Mouse (Mus musculus) right cerebral cortex, postnatal 36 days (tissue): ENCODE data around the gene 1110057P08Rik.
"Not testable (repeated sequence)": the region's sequence is repeated elsewhere in the genome, so short reads cannot be mapped to it uniquely, and the experiment has no call there.

Source experiments
- DNase-seq, 2 experiments: peaks; one replicate each; pipeline ENCODE4 v3.0.0; 2022; ENCODE audit warnings: low spot score in 2 of 2, mixed read lengths in 1 of 2

The 1110057P08Rik gene

DNA sequence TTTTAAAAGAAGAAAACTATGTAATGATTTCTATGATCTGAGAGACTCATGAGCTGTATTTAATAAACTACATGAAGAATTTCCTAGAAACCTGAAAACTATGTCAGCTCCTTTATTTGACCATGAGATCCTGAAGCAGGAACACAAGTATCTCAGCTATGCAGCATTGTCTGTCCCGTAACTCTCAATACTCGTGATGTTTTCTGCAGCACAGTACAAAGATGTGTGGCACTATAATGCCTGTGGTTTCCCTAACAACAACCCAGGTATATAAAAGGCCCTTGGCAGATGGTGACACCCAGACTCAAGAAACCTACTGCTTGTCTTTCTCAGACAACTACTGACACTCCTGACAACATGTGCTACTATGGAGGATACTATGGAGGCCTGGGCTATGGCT is at the start of gene 1110057P08Rik:
1110057P08Rik (plus strand) TSS at position 301 of the 400 bp plus-strand sequence.
- no peak for DNase-seq

DNA sequence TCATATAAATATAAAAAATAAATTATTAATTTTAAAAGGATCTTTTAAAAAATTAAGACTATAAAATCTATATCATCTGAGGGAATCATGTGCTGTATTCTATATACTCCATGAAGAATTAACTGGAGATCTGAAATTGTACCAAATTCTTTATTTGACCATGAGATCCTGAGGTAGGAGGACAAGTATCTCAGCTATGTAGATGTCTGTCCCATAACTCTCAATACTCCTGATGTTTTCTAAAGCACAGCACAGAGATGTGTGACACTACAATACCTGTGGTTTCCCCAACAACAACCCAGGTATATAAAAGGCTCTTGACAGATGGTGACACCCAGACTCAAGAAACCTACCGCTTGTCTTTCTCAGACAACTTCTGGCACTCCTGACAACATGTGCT is 34.0 kb upstream of the 1110057P08Rik start, which contains the start of gene Gm6358:
Gm6358 (plus strand) TSS at position 301 of the 400 bp plus-strand sequence.
- no peak for DNase-seq

DNA sequence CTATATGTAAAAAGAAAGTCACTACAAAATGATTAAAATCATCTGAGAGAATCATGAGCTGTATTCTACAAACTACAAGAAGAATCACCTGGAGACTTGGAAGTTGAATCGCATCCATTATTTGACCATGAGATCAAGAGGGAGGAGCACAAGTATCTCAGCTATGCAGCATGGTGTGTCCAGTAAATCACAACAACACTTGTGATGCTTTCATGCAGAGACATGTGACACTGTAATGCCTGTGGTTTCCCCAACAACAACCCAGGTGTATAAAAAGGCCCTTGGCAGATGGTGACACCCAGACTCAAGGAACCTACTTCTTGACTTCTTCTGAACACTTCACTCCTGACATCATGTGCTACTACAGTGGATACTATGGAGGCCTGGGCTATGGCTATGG is 23.7 kb upstream of the 1110057P08Rik start, which contains the start of gene Gm10061:
Gm10061 (plus strand) TSS at position 301 of the 400 bp plus-strand sequence.
- no peak for DNase-seq

DNA sequence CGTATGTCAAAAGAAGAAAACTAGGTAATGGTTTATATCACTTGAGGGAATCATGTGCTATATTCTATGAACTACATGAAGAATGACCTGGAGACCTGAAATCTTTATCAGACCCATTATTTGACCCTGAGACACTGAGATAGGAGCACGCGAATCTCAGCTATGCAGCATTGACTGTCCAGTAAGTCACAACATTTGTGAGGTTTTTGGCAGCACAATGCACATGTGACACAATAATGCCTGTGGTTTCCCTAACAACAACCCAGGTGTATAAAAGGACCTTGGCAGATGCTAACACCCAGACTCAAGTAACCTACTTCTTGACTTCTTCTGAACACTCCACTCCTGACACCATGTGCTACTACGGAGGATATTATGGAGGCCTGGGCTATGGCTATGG is 16.9 kb upstream of the 1110057P08Rik start, which contains the start of gene Gm9789:
Gm9789 (plus strand) TSS at position 301 of the 400 bp plus-strand sequence.
- no peak for DNase-seq

DNA sequence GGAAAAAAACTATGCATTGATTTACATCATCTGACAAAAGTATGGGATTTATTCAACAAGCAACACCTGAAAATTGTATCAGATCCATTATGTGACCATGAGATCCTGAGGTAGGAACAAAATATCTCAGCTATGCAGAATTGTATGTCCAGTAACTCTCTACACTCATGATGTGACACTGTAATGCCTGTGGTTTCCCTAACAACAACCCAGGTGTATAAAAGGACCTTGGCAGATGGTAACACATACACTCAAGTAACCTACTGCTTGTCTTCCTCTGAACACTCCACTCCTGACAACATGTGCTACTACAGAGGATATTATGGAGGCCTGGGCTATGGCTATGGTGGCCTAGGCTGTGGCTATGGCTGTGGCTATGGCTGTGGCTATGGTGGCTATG is 5.3 kb upstream of the 1110057P08Rik start, which contains the start of gene Gm7735:
Gm7735 (plus strand) TSS at position 301 of the 400 bp plus-strand sequence.
- not testable (repeated sequence) for DNase-seq

DNA sequence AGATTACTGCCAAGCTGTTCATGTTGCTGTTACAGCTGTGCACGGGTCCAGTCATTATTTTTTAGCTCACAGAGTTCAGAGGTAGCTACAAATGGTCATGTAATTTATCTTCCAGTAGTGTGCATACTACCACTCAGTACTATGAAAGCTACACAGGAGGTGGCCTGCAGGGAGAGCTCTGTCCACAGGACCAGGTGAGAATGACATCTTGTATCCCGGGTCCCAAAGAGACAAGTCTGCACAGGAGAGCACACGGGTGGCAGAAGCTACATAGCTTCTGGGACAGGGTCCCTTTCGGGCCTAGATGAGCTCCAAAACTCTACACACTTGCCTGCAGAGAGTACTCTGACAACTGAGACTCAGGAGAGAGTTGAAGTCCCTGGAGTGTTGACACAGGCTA is 14.1 kb downstream of the 1110057P08Rik start:
- no peak for DNase-seq

GRCm38 (mm10) chr16:89205561-89205960 is 31.0 kb downstream of the 1110057P08Rik start, which contains the start of gene Krtap20-2:
Gene Krtap20-2, plus strand, starts transcription at chr16:89205861.
- DNase-seq: no peak
